Mouse (Mus musculus) lung, adult 18-20 months (tissue): ENCODE measurements around the gene Slc35e2.
"Not testable (repeated sequence)": the region's sequence is repeated elsewhere in the genome, so short reads cannot be mapped to it uniquely, and the experiment has no call there.

ENCODE experiments used
- DNase-seq, 2 experiments: peaks; one replicate each; pipeline ENCODE4 v3.0.0; 2022; ENCODE audit warnings: mixed read lengths in 2 of 2

The Slc35e2 gene

DNA sequence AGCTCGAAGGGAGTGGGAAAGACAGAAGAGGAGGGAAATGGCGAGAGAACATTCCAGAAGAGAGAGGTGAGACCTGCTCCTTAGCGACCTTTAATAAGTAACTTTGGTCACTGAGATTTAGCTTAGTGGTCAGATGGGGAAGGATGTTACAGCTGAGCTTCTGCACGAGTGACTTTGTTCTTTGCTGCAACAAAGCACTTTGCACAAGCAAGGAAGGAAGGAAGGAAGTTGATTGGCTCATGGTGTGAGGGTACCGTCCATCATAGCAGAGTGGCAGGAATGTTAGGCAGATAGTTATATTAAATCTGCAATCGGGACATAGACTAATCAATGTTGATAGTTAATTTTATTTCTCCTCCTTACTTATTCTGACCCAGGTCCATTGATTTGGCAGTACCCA, 29.1 kb downstream of the Slc35e2 start:
- DNase-seq = no peak

DNA sequence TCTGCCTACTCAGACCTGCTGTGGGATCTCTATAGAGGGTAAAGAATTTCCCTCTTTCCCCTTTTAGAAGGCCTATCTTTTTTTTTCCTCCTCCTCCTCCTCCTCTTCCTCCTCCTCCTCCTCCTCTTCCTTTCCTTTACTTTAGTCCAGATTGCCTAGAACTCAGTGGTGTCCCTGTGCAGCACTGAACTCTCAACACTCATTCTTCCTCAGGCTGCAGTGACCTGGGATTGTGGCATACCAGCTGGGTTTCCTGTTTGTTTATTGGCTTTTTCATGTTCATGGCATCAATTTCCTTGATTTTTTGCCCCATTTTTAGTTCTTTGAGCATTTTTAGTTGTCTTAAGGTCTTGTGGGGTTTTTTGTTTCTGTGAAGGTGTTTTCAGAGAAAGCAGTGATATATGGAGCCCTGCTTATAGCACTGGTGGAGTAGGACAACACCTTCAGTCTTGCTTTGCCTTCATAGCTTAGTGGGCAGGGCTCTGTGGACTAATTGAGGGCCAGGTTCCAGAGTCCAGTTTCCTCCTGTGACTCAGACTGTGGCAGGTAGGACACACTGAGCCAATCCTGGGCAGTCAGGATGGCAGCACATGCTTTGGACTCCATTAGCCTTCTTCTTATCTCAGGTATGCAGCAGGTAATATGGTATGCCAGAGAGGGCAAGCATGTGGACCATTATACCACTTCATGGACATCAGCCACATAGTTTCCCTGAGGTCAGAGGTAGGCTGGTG, 34.7 kb downstream of the Slc35e2 start:
- DNase-seq = no peak

DNA sequence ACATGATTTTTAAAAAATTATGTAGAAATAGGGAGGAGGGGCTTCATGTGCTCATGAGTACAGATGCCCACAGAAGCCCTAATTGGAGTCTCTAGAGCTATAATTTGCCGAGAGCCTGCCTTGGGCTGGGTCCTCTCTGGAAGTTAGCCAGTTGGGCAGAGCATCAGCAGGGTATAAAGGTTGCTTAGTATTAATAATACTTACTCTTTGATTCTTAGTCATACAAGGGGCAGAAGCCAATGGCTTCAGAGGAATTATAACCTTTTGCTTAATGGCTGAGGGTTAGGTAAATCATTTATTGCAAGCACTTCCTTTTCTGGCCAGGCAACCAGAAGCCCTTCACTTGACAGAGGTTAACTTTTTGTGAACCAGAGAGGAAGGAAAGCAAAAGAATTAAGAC, 42.3 kb downstream of the Slc35e2 start:
- no peak for DNase-seq

DNA sequence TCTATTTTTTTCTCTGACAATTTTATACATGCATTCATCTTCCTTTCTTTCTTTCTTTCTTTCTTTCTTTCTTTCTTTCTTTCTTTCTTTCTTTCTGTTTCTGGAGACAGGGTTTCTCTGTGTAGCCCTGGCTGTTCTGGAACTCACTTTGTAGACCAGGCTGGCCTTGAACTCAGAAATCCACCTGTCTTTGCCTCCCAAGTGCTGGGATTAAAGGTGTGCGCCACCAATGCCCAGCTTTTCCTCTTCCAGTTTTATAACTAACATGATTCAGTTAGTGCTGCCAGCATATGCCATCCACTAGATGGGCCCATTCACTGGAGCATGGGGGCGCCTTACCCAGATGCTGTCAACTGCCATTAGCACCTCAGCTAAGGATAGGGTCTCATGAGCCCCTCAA, 44.1 kb downstream of the Slc35e2 start, which contains the start of gene Gm10563:
Gene Gm10563 (minus strand): TSS at position 101 of the 400 bp plus-strand sequence.
- not testable (repeated sequence) for DNase-seq

DNA sequence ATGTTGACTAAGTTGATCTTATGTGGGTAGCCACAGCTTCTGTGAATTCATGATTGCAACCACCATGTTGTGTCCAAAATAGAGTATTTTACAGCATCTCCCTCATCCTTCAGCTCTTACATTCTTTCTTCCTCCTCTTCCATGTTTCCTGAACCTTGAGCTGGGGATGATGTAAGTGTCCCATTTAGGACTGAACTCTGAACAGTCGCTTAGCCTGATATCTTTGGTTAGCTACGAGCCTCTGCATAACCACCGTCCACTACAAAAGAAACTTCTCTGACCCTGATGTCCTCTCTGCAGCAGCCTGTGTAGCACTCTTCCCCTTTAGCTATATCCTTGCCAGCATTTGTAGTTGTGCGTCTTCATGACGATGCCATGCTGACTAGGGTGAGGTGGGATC, 44.5 kb downstream of the Slc35e2 start:
- DNase-seq = no peak

DNA sequence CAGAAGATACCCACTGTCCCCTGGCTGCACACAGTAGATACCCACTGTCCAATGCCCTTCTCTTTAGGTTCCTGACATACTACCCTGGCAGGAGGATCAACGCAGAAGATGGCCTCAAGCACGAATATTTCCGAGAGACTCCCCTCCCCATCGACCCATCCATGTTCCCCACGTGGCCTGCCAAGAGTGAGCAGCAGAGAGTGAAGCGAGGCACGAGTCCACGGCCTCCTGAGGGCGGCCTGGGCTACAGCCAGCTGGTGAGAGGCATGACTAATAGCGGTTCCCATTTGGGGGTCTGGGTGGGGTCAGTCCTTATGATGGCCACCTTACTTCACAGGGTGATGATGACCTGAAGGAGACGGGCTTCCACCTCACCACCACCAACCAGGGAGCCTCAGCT, 48.1 kb downstream of the Slc35e2 start:
- DNase-seq = no peak

DNA sequence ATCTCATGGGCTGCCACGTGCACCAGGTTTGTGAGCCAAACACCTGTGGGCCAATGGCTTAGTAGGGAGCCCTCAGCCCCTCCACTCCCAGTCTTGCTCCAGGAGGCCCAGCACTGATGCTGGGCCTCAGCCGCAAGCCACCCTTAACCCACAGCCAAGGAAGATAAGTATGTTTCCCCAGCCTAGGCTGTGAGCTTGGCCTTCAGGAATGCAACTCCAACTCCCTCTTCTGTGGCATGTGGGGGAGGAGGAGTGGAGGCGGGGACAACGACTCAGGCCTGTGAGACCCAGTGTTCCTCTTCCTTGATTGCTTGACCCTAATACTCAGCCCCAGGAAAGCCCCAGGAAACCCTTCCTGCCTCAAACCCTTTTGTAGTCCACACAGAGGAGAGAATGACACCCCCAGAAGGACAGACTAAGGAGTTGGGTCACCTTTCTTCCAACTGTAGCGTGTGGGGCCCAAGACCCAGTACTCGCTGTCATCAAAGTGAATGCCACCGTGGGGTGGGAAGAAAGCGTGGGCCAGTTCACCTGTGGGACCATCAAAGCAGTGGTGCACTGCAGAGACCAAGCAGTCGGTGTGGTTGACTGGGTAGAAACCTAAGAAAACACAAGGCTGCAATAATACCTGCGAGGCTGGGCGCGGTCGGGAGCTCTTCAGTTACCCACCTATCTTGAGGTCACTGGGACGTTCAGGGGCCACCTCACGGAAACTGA, 50.5 kb downstream of the Slc35e2 start:
- DNase-seq = peak; percentile 69 to 71

DNA sequence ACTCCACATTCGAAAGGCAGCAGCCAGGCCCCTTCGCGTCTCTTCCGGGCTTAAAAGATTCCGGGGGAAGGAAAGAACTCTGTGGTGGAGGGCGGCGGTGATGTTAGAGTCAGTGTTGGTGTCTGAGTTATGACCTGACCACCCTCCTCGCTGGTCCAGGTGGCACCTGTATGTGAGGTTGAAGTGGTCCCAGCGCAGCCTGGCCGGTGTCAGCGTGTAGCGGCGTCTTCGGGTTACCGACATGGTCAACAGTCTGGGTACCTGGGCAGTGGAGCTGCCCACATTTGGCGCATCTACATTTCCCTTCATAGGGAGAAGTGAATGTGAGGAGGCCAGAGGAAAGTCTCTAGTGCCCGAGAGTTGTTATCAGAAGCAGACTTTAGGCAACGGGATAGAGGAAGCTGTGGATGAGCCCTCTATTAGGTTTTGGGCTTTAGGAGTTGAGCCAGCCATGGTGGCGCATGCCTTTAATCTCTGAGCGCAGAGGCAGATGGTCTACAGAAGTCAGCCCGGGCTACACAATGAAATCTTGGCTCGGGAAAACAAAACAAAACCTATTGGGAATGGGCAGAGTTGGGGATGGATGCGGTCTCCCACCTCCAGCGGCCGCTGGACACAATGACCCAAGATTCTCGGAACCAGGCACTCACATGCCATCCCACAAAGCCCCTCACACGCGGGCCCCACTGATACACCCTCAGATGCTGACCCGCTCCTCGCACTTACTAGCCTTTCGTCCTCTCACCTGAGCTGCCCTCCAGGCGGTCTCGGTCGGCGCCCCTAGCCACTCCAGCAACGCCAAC, 51.3 kb downstream of the Slc35e2 start:
- DNase-seq = no peak

DNA sequence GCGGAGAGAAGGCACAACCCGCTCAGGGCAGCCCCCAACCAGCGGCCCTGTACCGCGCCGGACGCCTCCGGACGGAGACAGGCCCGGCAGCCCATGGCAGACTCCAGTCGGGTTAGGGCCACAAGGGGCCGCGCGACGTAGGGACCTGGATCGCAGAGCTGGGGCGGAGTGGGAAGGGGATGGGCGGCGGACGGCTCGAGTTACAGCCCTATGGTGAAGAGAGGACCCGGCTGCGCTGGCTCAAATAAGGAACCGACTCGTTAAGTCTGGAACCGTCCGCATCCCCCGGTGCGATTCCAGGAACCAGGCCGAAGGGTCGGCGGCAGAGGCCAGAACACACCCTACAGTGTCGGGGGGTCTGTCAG, 51.9 kb downstream of the Slc35e2 start, which contains the start of gene Mmp23:
Gene Mmp23 (minus strand): TSS at position 299 of the 365 bp plus-strand sequence.
- peak; percentile 32 to 48 for DNase-seq

DNA sequence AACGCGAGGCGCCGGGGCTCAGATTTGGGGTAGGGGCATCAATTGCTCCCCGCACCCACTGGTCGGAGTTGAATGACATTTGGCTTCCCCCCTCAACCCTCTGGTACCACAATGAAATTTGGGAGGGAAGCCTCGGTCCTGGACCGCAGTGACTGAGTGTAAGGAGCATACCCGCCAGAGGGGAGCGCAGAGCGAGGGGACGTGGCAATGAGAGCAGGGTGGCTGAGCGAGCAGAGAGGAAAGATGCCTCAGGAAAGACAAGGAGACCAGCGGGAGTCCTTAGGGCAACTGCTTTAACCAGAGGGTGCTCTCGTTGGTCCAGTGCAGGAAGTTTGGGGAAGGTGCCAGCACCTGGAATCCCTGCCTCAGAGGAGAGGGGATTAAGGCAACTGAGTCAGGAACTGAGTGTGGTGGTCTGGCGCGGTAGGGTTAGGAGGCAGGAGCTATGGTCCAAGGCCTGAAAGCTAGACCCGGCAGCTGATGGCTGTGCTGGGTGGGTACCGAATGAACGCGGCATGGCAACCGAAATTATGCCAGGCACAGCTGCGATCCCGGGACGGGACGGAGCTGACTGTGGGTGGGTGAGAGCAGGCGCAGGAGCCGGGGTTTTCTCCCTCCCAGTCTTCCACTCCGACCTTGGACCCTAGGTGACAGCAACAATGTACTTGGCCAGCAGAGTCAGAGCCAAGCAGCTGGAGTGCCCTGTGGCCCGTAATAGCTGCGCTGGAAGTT, 52.4 kb downstream of the Slc35e2 start:
- no peak for DNase-seq

DNA sequence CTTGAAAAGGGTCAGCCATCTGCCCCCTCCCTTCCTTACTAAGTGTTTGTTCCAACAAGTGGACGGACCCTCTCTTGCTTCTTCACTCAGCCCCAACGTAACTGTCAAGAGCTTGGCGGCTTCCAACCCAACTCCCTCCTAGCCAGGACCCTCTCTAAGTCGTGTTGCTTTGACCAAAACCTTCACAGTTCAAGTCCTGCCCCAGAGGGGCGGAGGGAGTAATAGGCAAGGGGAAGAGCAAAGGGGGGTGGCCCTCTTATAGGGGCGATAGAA, 52.9 kb downstream of the Slc35e2 start:
- no peak for DNase-seq

DNA sequence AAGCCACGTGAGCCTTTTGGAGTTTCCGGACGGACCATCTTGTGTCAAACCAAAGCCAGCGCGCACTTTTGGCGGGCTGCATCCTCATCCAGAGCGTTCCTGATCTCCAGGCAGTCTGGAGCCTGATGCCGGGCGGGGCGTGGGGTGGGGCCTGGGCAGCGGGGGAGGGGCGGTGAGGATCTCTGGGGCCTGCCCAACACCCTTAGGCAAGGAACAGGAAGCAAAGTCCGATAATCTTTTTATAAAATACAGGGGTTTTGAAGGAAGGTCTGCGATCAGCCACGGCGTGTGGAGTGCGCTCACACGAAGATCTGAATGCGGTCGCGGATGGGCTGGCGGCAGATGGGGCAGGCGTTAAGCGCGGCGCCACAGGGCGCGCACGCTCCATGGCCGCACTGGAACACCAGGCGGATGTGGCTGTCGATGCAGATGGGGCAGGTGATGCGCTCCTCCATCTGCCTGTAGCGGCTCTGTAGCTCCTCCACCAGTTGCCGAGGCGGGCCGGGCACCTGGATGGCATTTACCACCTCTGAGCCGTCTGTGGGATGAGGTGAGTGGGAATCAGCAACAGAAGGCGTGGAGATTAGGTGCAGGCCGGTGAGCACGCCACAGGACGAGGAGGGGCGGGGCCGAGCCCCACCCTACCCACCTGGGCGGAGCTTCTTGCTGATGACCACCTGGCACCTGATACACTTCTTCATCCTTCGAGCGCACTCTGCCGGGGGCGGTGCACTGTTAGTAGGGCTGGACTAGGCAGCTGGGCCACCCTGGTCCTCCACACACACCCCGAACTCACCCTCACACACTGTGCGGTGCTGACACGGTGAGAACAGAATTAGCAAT, 53.5 kb downstream of the Slc35e2 start:
- peak; percentile 64 to 75 for DNase-seq

DNA sequence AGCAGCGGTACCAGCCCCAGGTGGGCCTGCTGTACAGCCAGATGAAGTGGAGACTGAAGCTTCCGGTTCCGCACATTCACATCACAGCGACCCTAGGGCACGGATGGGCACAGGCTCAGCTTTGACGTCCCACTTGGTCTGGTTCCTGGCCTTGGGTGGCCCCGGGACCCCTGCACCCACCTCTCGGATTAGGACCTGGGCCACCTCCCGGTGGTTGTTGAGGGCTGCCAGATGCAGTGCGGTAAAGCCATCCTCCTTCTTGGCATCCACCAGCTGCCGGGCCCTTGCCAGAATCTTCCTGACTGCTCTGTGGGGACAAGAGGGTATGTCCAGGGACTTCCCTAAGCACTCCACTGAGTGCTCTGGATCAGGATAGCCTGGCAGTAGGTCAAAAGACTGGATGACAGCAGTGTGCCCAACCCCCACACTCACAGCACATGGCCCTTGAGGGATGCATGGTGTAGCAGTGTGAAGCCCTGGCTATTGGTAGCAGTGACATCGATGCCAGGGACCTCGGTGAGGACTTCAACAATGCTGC, 55.1 kb downstream of the Slc35e2 start:
- DNase-seq = no peak

DNA sequence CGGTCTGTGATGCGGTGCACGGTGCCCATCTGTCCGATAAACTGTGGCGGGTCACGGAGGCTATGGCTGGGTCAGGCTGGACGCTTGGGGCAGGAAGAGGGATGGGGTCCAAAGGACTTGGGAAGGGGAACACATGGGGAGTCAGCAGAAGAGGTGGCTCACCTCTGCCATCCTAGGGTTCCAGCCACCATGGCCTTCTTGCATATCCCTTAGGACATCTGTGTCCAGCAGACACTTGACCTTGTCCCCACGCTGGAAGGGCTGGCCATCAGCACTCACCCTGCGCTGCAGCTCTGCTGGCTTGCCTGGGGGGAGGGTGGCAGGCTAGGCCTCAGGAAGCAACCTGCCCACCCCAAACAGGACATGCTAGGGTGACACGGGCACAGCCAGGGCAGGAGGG, 57.7 kb downstream of the Slc35e2 start:
- no peak for DNase-seq

DNA sequence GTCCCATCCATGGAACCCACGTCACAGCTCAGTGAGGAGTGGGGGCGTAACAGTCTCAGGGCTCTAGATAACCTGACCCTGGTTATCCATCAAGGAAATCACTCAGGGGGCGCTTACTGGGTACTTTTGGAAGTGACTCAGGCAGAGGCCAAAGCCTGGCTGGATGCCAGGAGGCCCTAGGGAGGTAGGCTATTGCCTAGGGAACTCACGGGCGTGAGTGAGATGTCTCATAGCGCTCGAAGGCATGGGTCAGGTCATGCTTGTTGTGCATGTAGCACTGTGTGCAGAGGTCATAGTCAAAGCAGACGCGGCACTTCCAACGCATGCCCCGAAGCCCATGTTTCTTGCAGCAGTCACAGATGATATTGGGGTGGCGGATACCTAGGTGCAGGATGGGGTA, 59.4 kb downstream of the Slc35e2 start:
- no peak for DNase-seq

DNA sequence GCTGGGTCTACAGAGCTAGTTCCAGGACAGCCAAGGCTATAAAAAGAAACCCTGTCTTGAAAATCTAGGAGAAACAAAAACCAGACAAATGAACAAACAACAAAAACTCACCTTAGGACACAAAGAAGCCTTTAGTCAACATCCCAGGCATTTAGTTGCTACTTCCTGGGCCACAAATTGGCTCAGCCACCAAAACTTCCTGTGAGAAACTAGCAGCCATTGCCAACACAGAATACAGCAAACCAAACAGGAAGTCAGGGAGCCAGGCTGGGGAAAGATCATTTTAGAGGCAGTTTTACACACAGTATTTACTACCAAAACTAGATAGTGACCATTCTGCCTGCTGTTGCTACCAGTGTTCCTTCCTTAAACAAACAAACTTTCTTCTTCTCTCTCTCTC, 65.7 kb downstream of the Slc35e2 start:
- no peak for DNase-seq

DNA sequence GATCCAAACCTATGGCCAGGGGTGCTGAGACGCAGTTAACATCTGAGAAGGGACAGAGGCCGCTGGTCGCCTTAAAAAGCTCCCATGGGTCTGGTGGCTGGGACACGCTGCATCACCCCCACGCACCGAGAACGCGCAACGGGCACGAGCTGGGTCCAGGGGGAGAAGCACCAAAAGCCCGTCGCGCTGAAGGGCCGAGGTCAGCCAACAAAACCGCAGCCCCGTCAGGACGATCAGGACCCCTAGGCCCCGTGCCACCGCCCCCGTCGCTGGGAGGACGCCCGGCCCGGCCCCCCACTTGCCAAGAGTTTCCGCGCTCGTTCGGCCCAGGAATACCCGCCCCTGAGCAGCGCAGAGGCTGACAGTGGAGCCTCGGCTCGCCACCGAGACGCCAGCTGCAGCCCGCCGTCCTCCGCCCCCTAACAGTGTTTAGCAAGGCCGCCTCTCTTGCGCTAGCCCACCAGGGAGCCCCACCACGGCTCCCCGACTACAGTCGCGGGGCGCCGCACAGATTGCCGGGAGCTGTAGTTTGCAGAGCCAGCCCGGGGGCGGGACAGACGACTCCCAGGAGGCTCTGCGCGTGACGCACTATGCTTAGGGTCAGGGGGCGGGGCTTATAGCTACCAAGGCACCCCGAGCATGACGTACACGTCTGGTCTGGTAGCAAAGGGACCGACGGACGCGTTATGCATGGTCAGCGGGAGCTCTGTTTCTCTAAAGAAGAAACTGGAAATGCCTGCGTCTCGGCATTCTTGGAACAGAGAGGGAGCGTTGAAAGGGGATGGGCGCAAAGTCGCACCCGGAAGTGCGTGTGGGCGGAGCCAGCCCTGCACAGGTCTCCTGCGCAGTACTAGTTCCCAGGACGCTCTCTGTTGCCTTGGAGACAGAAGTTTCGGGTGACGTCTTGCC, 67.7 kb downstream of the Slc35e2 start, which contains the start of gene Mib2:
Gene Mib2 (minus strand): TSS at position 510 of the 909 bp plus-strand sequence.
- peak; percentile 96 to 97 for DNase-seq

DNA sequence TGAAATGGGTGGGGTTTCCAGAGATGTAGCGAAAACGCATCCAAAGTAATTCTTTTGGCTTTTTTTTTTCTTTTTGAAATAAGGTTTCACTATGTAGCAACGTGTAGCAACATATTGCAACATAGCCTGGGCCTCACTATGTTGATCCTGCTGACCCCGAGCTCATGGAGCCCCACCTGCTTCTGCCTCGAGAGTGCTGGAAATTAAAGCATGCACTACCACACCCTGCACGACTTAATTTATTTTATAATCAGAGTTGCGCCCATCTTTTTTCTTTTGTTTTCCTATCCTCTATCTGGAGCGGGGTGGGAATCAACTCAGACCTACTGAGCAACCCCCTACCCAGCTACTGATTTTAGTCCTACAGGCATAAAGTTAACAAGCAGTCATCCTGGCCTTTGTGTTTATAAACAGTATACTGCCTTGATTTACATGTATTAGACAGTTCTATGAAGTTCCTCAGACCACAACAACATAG, 68.4 kb downstream of the Slc35e2 start:
- no peak for DNase-seq

DNA sequence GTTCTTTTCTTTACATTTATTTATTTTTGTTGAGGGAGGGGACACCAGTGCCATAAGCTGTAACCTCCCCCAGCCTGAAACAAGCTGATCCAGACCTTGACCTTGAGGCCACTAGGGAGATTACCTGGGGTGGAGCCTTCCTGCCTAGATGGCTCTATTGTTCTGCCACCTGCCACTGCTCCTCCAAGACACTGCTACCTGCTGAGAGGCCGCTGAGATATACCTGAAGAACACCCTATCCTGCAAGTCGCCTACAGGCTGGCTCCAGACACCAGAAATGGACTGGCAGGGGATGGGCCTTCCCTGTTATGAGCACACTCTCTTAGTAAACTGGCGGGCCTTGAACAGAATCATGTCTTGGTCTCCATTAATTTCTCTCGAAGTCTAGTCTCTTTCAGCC, 69.0 kb downstream of the Slc35e2 start:
- DNase-seq = not testable (repeated sequence)

DNA sequence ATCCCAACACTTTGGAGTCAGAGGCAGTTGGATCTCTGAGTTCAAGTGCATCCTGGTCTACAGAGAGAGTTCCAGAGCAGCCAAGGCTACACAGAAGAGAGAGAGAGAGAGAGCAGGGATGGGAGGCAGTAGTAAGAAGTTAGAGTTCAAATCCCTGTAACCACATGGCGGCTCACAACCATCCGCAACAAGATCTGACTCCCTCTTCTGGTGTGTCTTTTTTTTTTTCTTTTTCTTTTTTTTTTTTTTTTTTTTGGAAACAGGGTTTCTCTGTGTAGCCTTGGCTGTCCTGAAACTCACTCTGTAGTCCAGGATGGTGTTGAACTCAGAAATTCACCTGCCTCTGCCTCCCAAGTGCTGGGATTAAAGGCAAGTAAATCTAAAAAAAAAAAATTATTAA, 70.9 kb downstream of the Slc35e2 start:
- no peak for DNase-seq
